Mouse (Mus musculus) 3134 (cell line): ENCODE measurements around the gene Sema4b.

Source experiments
- DNase-seq: peaks from one replicate; pipeline ENCODE4 v3.0.0-alpha.2; 2011; ENCODE audit warnings: low spot score; ENCODE audit not compliant: insufficient read length; ENCODE audit errors: extremely low read depth

The Sema4b gene

GRCm38 (mm10) chr7:80177438-80177837 lies 9.2 kb upstream of the Sema4b start:
- no peak for DNase-seq

GRCm38 (mm10) chr7:80178037-80178729 lies 8.5 kb upstream of the Sema4b start:
- no peak for DNase-seq

GRCm38 (mm10) chr7:80179327-80179726 lies 7.3 kb upstream of the Sema4b start:
- DNase-seq = no peak

- DNase-seq = no peak
These were observed 6.9 kb upstream of the Sema4b start for GRCm38 (mm10) chr7:80179790-80180189.

- no peak for DNase-seq
These were observed 6.4 kb upstream of the Sema4b start for GRCm38 (mm10) chr7:80180202-80180601.

GRCm38 (mm10) chr7:80181078-80181477 lies 5.6 kb upstream of the Sema4b start:
- no peak for DNase-seq

- DNase-seq = no peak
These were observed 4.5 kb upstream of the Sema4b start for GRCm38 (mm10) chr7:80182139-80182538.

GRCm38 (mm10) chr7:80183466-80183865 lies 3.2 kb upstream of the Sema4b start:
- no peak for DNase-seq

- DNase-seq = no peak
These were observed 2.7 kb upstream of the Sema4b start for GRCm38 (mm10) chr7:80183969-80184368.

- DNase-seq = no peak
These were observed 2.1 kb upstream of the Sema4b start for GRCm38 (mm10) chr7:80184551-80184950.

- DNase-seq = no peak
These were observed 1.7 kb upstream of the Sema4b start for GRCm38 (mm10) chr7:80184968-80185367.

GRCm38 (mm10) chr7:80186021-80186420 lies 620 bp upstream of the Sema4b start:
- DNase-seq = peak; percentile 36

- DNase-seq = no peak
These were observed 860 bp downstream of the Sema4b start for GRCm38 (mm10) chr7:80187501-80187900.

GRCm38 (mm10) chr7:80188579-80189125 lies 2.0 kb downstream of the Sema4b start:
- no peak for DNase-seq

- DNase-seq = no peak
These were observed 2.7 kb downstream of the Sema4b start for GRCm38 (mm10) chr7:80189147-80189933.

GRCm38 (mm10) chr7:80191455-80191854 lies 4.8 kb downstream of the Sema4b start:
- peak; percentile 85 for DNase-seq

GRCm38 (mm10) chr7:80192226-80193061 lies 5.8 kb downstream of the Sema4b start:
- peak; percentile 93 for DNase-seq

GRCm38 (mm10) chr7:80193941-80194739 lies 7.5 kb downstream of the Sema4b start:
- no peak for DNase-seq

- DNase-seq = no peak
These were observed 8.5 kb downstream of the Sema4b start for GRCm38 (mm10) chr7:80195146-80195545.
